Mouse (Mus musculus): ENCODE results near the gene Tmem165.

GRCm38 (mm10) chr5:76183750-76184261 is at the start of gene Tmem165:
- no peak for TF ChIP-seq FLI1 (IDR thresholded peaks at IDR 0.05; ENCODE audit: low read length)
- no peak for TF ChIP-seq GATA1 (IDR thresholded peaks at IDR 0.05; ENCODE audit: borderline replicate concordance, low read length)

All from megakaryocyte, embryonic 14.5 days (primary cell).